In the genomic region with DNA sequence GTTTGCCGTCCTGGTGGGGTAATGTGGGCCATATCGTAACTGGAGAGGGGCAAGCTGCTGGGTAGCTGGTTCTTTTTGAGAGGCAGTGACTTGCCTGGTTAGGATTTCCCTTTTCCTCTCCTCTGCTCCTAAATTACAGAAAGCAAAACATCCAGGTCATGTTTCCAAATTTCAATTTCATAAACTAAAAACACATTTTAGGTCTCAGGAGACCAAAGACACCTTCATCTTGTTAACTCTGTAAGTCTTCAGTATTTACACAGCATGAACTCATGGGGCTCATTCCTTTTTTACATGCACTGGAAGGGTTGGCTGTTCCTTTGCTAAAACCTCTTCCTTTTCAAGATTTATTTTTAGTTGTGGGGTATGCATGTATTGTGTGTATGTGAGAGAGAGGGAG, we compare ENCODE assay signal across 18 mouse cellular contexts. TPM values are rescaled to one million over a fixed set of nuclear protein-coding genes. Genes with fewer than 3 reads are reported as not detected.
"Had no signal": no experiment of that assay in that cellular context is flagged by ENCODE, and none has a peak within 500 bp of the region (broad histone marks: within the 10 kb centered on the region; RNA-seq: fewer than 3 reads in every experiment).

No protein-coding gene starts in this region.

- H3K9ac ChIP-seq: lung, embryonic 14.5 days; midbrain, embryonic 12.5 days; neural tube, embryonic 13.5 days; neural tube, embryonic 15.5 days had no signal

- H3K36me3 ChIP-seq: midbrain, embryonic 10.5 days; midbrain, embryonic 12.5 days; neural tube, embryonic 13.5 days; neural tube, embryonic 15.5 days had no signal

- H3K4me2 ChIP-seq: lung, embryonic 14.5 days; midbrain, embryonic 12.5 days; neural tube, embryonic 13.5 days; neural tube, embryonic 15.5 days had no signal

- H3K27me3 ChIP-seq: midbrain, embryonic 12.5 days; neural tube, embryonic 13.5 days; neural tube, embryonic 15.5 days had no signal

- H3K27ac ChIP-seq: midbrain, embryonic 10.5 days; midbrain, embryonic 12.5 days; neural tube, embryonic 13.5 days; neural tube, embryonic 15.5 days had no signal

- DNase-seq: lung, adult 18-20 months; lung, embryonic 14.5 days; lung, postnatal 10 days; lung, postnatal 4 days; midbrain, embryonic 14.5 days; retina, postnatal 1 day; right cerebral cortex, adult 18-20 months; right cerebral cortex, postnatal 25 days; thymus, adult 2 months; thymus, postnatal 25 days; thymus, postnatal 4 days had no signal

- H3K4me3 ChIP-seq: midbrain, embryonic 10.5 days; midbrain, embryonic 12.5 days; myocyte; neural tube, embryonic 13.5 days; neural tube, embryonic 15.5 days had no signal

- H3K4me1 ChIP-seq: midbrain, embryonic 12.5 days; neural tube, embryonic 13.5 days had no signal

- ATAC-seq: midbrain, embryonic 16.5 days had no signal

- H3K9me3 ChIP-seq: midbrain, embryonic 10.5 days; midbrain, embryonic 12.5 days; neural tube, embryonic 13.5 days; neural tube, embryonic 15.5 days had no signal

RNA-seq across cellular contexts. Expression of a gene that starts 58.0 kb away (rescaled TPM):
- total RNA-seq: megakaryocyte-erythroid progenitor cell, adult 5-6 weeks had no signal
